8 mouse cellular contexts compared by ENCODE assay signal in genomic region chr16:32087629-32088443, GRCm38 (mm10). TPM values are rescaled to one million over a fixed set of nuclear protein-coding genes. Genes with fewer than 3 reads are reported as not detected.
DNase-seq lines count a peak whose midpoint lies in the region; ATAC-seq and TF ChIP-seq lines count a peak whose summit lies in the region.

No protein-coding gene starts in this region.

- peak overlapping the region; percentile 24; the same call in 1 of the 2 replicates for H3K27ac ChIP-seq in intestine, postnatal 0 days (ENCODE audit: low read depth, low read length)
- H3K27ac ChIP-seq in midbrain, embryonic 16.5 days (ENCODE audit: low read length): no peak overlapping the region

- DNase-seq in adrenal gland, adult 2 months: peak; percentile 43
- DNase-seq in adrenal gland, adult 18-20 months (ENCODE audit: low spot score in 2 of 2): no peak
- DNase-seq in R1 (ENCODE audit: low read depth, low spot score): peak; percentile 54
- no peak for DNase-seq in testis, postnatal 14 days (ENCODE audit: low spot score)

- H3K4me1 ChIP-seq in intestine, postnatal 0 days (replicated peaks; ENCODE audit: control insufficient read depth, insufficient read depth, low read length): no peaks in the 10 kb centered on the region
- H3K4me1 ChIP-seq in midbrain, embryonic 16.5 days (ENCODE audit: control insufficient read depth, insufficient read depth, low read length): no peaks in the 10 kb centered on the region

- 39% methylated on average over 17 of the region's 17 CpGs for WGBS in intestine, postnatal 0 days
- 89% methylated on average over 17 of the region's 17 CpGs for WGBS in midbrain, embryonic 16.5 days

- ATAC-seq in intestine, postnatal 0 days: peak; percentile 60
- ATAC-seq in megakaryocyte, adult 5-6 weeks (ENCODE audit: poor library complexity, severe bottlenecking): peak; percentile 73
- ATAC-seq in midbrain, embryonic 16.5 days: no peak
- ATAC-seq in erythroid progenitor cell, adult 5-6 weeks (replicated peaks; ENCODE audit: low FRiP score, poor library complexity, severe bottlenecking): no peak

- H3K4me2 ChIP-seq in intestine, postnatal 0 days (replicated peaks; ENCODE audit: low read depth): 0 out of 2 replicates have a peak overlapping the region, but pooled peaks have one; percentile 3
- H3K4me2 ChIP-seq in midbrain, embryonic 16.5 days (ENCODE audit: low read length): no peak overlapping the region

- no peak overlapping the region for H3K4me3 ChIP-seq in intestine, postnatal 0 days (ENCODE audit: low read depth, low read length)
- H3K4me3 ChIP-seq in midbrain, embryonic 16.5 days (ENCODE audit: low read depth, low read length): no peak overlapping the region

- TF ChIP-seq CTCF in intestine, postnatal 0 days (IDR thresholded peaks at IDR 0.05; ENCODE audit: low read depth): no peak

- H3K9ac ChIP-seq in intestine, postnatal 0 days (ENCODE audit: low read depth, low read length): no peak overlapping the region
- H3K9ac ChIP-seq in midbrain, embryonic 16.5 days (ENCODE audit: low read depth, low read length): no peak overlapping the region

- H3K9me3 ChIP-seq in intestine, postnatal 0 days (ENCODE audit: control insufficient read depth): no peaks in the 10 kb centered on the region
- no peaks in the 10 kb centered on the region for H3K9me3 ChIP-seq in midbrain, embryonic 16.5 days (replicated peaks; ENCODE audit: control insufficient read depth, low read length, poor library complexity, severe bottlenecking)

- H3K36me3 ChIP-seq in intestine, postnatal 0 days (ENCODE audit: control insufficient read depth, insufficient read depth): peaks cover 37% of the 10 kb centered on the region
- peaks cover 33% of the 10 kb centered on the region for H3K36me3 ChIP-seq in midbrain, embryonic 16.5 days (ENCODE audit: control insufficient read depth, insufficient read depth, low read length)

- H3K27me3 ChIP-seq in intestine, postnatal 0 days (replicated peaks; ENCODE audit: control insufficient read depth, insufficient read depth, low read length): no peaks in the 10 kb centered on the region
- H3K27me3 ChIP-seq in midbrain, embryonic 16.5 days (ENCODE audit: control insufficient read depth, insufficient read depth, low read depth, low read length): no peaks in the 10 kb centered on the region

RNA-seq across cellular contexts. Expression of gene Pak2, which starts 8.7 kb away (rescaled TPM):
- 10 to 100 TPM; 50.4 to 57.5 TPM for total RNA-seq in adrenal gland, adult 2 months (2021)
- polyA plus RNA-seq in adrenal gland, adult 2 months (2012; rRNA removed): 15.0 and 20.6 TPM in 2 replicates
- 10 to 100 TPM; 59.2 to 65.6 TPM for total RNA-seq in adrenal gland, adult 18-20 months (2021)
- 23.4 and 25.6 TPM in 2 replicates for polyA plus RNA-seq in intestine, postnatal 0 days (2015; fragmentation: Nextera tagmentation; extraction: Ambion mirVana)
- 78.8 and 81.9 TPM in 2 replicates for total RNA-seq in megakaryocyte, adult 5-6 weeks (2015)
- total RNA-seq in megakaryocyte, adult 5-6 weeks (2017): 78.5 and 88.8 TPM in 2 replicates
- 37.5 and 40.4 TPM in 2 replicates for polyA plus RNA-seq in midbrain, embryonic 16.5 days (2015; fragmentation: Nextera tagmentation; extraction: Ambion mirVana)
- total RNA-seq in erythroid progenitor cell, adult 5-6 weeks (2015; ENCODE audit: low replicate concordance): 21.3 and 23.5 TPM in 2 replicates
- 11.6 and 17.9 TPM in 2 replicates for total RNA-seq in erythroid progenitor cell, adult 5-6 weeks (2017; ENCODE audit: low replicate concordance)

RNA-seq across cellular contexts. Expression of gene Pigx, which starts 11.7 kb away (rescaled TPM):
- 10 to 100 TPM; 30.8 to 35.5 TPM for total RNA-seq in adrenal gland, adult 2 months (2021)
- polyA plus RNA-seq in adrenal gland, adult 2 months (2012; rRNA removed): 27.6 and 40.0 TPM in 2 replicates
- 10 to 100 TPM; 29.2 to 30.3 TPM for total RNA-seq in adrenal gland, adult 18-20 months (2021)
- 68.1 and 71.6 TPM in 2 replicates for polyA plus RNA-seq in intestine, postnatal 0 days (2015; fragmentation: Nextera tagmentation; extraction: Ambion mirVana)
- total RNA-seq in megakaryocyte, adult 5-6 weeks (2015): 84.8 and 109 TPM in 2 replicates
- total RNA-seq in megakaryocyte, adult 5-6 weeks (2017): 33.2 and 38.3 TPM in 2 replicates
- 104 and 107 TPM in 2 replicates for polyA plus RNA-seq in midbrain, embryonic 16.5 days (2015; fragmentation: Nextera tagmentation; extraction: Ambion mirVana)
- total RNA-seq in erythroid progenitor cell, adult 5-6 weeks (2015; ENCODE audit: low replicate concordance): 24.7 and 29.2 TPM in 2 replicates
- 4.7 and 6.2 TPM in 2 replicates for total RNA-seq in erythroid progenitor cell, adult 5-6 weeks (2017; ENCODE audit: low replicate concordance)

RNA-seq across cellular contexts. Expression of gene Cep19, which starts 11.8 kb away (rescaled TPM):
- total RNA-seq in adrenal gland, adult 2 months (2021): 10 to 100 TPM in 1 of 2 experiments, 1 to 10 TPM in 1; 8.0 to 15.4 TPM
- 29.9 and 33.1 TPM in 2 replicates for polyA plus RNA-seq in adrenal gland, adult 2 months (2012; rRNA removed)
- 1 to 10 TPM; 8.4 to 9.2 TPM for total RNA-seq in adrenal gland, adult 18-20 months (2021)
- polyA plus RNA-seq in intestine, postnatal 0 days (2015; fragmentation: Nextera tagmentation; extraction: Ambion mirVana): 22.3 and 23.0 TPM in 2 replicates
- 24.0 and 27.4 TPM in 2 replicates for total RNA-seq in megakaryocyte, adult 5-6 weeks (2015)
- total RNA-seq in megakaryocyte, adult 5-6 weeks (2017): 36.6 and 44.3 TPM in 2 replicates
- 49.1 and 51.6 TPM in 2 replicates for polyA plus RNA-seq in midbrain, embryonic 16.5 days (2015; fragmentation: Nextera tagmentation; extraction: Ambion mirVana)
- total RNA-seq in erythroid progenitor cell, adult 5-6 weeks (2015; ENCODE audit: low replicate concordance): 8.8 and 10.5 TPM in 2 replicates
- 2.8 and 7.4 TPM in 2 replicates for total RNA-seq in erythroid progenitor cell, adult 5-6 weeks (2017; ENCODE audit: low replicate concordance)

Comparison
In these comparisons a context has a peak if more than half of its experiments do, and no peak if none do; other contexts are left out.
1. DNase-seq: peak in adrenal gland, adult 2 months (single experiment) and R1 (single experiment); none in adrenal gland, adult 18-20 months (0 of 2) and testis, postnatal 14 days (single experiment).
2. ATAC-seq: peak in intestine, postnatal 0 days (single experiment) and megakaryocyte, adult 5-6 weeks (single experiment); none in midbrain, embryonic 16.5 days (single experiment) and erythroid progenitor cell, adult 5-6 weeks (single experiment).